Mouse (Mus musculus) Patski (cell line): ENCODE data around the gene Gm17555. TPM values are rescaled to one million over a fixed set of nuclear protein-coding genes. Genes with fewer than 3 reads are reported as not detected.

Experiments
- ATAC-seq: fragments of 100-300 bp; one replicate; pipeline ENCODE4 v1.8.0; 2021
- CTCF ChIA-PET: fragments of 350-600 bp; sonication (Branson Sonifier 250); formaldehyde crosslinking; loops from one replicate; lab custom pipeline; 2022; ENCODE audit warnings: inconsistent platforms; lab: Charles Lee
- POLR2A ChIA-PET: fragments of 350-600 bp; sonication (Branson Sonifier 250); formaldehyde crosslinking; loops from one replicate; lab custom pipeline; 2022; ENCODE audit warnings: antibody characterized with exemption, inconsistent platforms; lab: Charles Lee
- DNase-seq: peaks from one replicate; pipeline ENCODE4 v3.0.0-alpha.2; 2011; ENCODE audit warnings: low read depth, low spot score
- H3K27me3 ChIP-seq: fragments of 371-371 bp; one replicate; pipeline ENCODE4 v1.5.1; 2021
- CTCF ChIP-seq: fragments of 100-300 bp; IDR thresholded peaks from one replicate; pipeline ENCODE4 v1.5.1; 2021
- in situ Hi-C: fragments of 300-500 bp; cut with MboI; formaldehyde crosslinking; loops from 3 replicates; pipeline ENCODE4 v1.11.1; 2018; ENCODE audit warnings: low pct_unique_long_range_greater_than_20kb, mixed read lengths
- polyA plus RNA-seq: library from polyadenylated mRNA; unstranded; gene quantifications from one replicate; pipeline ENCODE4 v1.2.3, GENCODE M21; 2021

Gm17555 gene
- polyA plus RNA-seq, 1 experiment from 2014 or later: not detected

DNA sequence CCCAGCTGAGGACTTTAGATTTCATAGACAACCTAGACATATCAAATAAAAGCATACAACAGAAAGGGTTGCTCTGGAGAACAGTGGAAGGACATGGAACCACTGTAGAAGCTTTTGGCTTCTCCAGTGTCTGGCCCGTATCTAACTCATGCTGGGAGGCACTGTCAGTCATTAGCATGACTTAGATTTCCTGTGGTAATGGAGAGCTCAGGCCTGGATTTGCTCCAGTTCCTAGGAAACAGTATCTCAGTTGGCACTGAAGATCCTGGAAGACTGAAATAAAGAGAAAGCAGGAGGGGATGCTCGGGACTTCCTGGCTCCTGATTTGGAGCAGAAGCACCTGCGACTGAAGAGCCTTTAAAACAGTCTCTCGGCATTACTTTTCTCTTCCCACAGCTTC is 12.7 kb downstream of the Gm17555 start:
- no peak for TF ChIP-seq CTCF
- in situ Hi-C loops: no loop called here
- CTCF ChIA-PET: interaction anchor here (0.6 to 0.8 kb wide), 2 partner anchors 83 to 161 kb away, joined by 3 read pairs; no protein-coding TSS in a partner anchor

DNA sequence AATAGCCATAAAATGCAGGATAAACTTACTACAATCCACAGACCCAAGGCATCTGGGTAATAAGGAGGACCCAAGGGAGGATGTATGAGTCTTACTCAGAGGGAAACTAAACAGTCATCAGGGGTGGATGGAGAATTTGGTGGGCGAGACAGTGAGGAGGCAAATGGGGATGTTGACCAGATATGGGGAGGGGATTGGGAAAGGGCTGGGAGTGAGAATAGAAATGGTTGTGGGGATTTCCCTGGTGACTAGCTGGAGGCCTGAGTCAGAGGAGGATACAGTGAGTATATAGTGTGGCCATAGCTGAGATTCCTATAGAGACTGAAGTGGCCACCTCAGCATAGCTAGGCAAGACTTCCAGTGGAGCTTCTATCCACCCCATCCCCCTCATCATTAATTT is 16.8 kb downstream of the Gm17555 start:
- ChIA-PET POLR2A (no interaction called here), CTCF (no interaction called here)
- H3K27me3 ChIP-seq: no peaks in the 10 kb centered on the region
- in situ Hi-C loops: no loop called here
- TF ChIP-seq CTCF: no peak
- no peak for DNase-seq
- ATAC-seq: no peak

More for the DNA sequence above, 12.7 kb downstream of the Gm17555 start:
- POLR2A ChIA-PET: no interaction called here
- H3K27me3 ChIP-seq: no peaks in the 10 kb centered on the region
- DNase-seq (no peak), ATAC-seq (no peak)

DNA sequence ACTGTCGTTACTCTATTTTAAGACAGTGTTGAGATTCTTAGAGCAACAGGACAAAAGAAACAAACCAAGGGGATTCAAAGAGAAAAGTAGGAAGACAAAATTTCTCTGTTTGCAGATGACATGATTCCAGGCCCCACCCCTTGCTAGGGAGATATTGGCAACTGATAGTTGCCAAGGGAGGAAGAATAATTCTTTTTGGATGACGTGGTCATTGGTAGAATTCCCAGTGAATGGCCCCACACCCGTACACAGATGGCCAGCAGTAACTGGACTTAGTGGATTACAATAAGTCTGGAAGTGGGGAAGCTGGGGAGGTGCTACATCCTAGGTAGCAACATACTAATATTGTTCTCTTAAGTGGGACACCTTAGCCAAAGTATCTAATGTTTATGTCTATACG is 22.0 kb downstream of the Gm17555 start:
- no peak for DNase-seq
- in situ Hi-C loops: no loop called here
- CTCF ChIA-PET: no interaction called here
- POLR2A ChIA-PET: no interaction called here
- TF ChIP-seq CTCF: no peak
- no peaks in the 10 kb centered on the region for H3K27me3 ChIP-seq
- ATAC-seq: no peak

DNA sequence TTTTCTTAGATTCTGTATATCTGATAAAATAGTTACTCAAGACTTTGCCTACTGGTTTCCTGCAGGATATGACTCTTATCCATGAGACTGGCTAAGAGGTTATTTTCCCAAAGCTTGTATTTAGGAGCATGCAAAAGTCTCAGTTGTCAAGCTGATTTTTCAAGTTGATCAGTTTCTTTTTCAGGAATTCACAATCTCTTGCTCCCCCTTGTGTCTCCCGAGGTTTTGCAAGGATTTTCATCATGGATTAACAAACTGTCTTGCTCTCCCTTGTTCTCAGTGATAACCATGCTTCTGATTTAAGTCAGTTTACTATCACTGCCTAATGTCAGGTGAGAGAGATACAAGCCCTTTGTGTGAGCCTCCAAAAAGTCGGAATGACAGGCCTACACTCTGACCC is 30.5 kb downstream of the Gm17555 start:
- ATAC-seq (no peak), DNase-seq (no peak)
- ChIA-PET POLR2A (no interaction called here), CTCF (interaction anchor here (1.4 kb wide), 1 partner anchor 11 kb away, joined by 3 read pairs; no protein-coding TSS in a partner anchor)
- in situ Hi-C loops: loop anchor here (5.0 kb wide), 1 partner anchor 47 kb away; no protein-coding TSS in a partner anchor
- TF ChIP-seq CTCF: peak; percentile 39
- no peaks in the 10 kb centered on the region for H3K27me3 ChIP-seq

DNA sequence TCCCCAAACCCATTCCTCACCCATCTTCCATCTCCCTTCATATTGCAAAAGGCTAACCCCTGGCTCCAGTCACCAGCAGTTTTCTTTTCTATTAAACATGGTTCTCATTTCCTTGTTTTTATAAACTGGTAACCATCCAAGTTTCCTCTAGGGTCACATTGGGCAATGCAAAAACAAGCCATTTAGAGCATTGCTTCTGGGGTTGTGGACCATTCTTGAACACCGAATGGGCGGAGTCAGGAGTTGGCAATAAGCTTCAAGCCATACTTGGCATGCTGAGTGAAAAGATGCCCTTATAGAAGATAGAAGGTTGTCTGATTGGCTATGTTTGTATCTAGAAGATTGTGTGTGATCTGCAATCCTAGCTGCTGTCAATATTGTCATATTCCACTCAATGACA is 33.6 kb downstream of the Gm17555 start:
- ATAC-seq: no peak
- in situ Hi-C loops: loop anchor here (5.0 kb wide), 1 partner anchor 44 kb away; no protein-coding TSS in a partner anchor
- no peak for DNase-seq
- H3K27me3 ChIP-seq: no peaks in the 10 kb centered on the region
- CTCF ChIA-PET: no interaction called here
- POLR2A ChIA-PET: no interaction called here
- TF ChIP-seq CTCF: no peak

DNA sequence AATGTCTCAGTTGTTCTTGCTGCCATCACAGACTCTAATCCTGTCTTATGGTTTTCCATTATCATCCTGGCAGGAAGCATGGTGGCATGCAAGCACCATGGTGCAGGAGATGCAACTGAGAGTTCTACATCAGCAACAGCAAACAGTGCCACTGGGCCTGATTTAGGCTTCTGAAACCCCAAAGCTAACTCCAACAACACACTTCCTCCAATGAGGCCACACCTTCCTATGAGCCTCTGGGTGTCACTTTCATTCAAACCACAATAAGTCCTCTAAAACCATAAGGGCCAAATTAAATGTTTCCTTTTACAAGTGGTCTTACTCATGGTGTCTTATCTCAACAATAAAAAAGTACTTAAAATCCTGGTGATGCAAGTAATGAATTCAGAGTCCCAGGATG is 37.3 kb downstream of the Gm17555 start:
- ATAC-seq (no peak), DNase-seq (no peak)
- ChIA-PET POLR2A (no interaction called here), CTCF (interaction anchor here (0.8 kb wide), 1 partner anchor 187 kb away, joined by 3 read pairs; no protein-coding TSS in a partner anchor)
- in situ Hi-C loops: no loop called here
- H3K27me3 ChIP-seq: no peaks in the 10 kb centered on the region
- TF ChIP-seq CTCF: no peak

Other genes with a start within 250 kb of the Gm17555 start
- 5.9 TPM for gene Fgf7, start 180.4 kb upstream of the Gm17555 start, polyA plus RNA-seq
- gene Fam227b, start 63.1 kb upstream of the Gm17555 start, polyA plus RNA-seq: not detected
- 21.4 TPM for gene Dtwd1, start 63.0 kb upstream of the Gm17555 start, polyA plus RNA-seq